Mouse (Mus musculus) limb, embryonic 12.5 days (tissue): Measurements from ENCODE around the gene Zfp786. TPM values are rescaled to one million over a fixed set of nuclear protein-coding genes. Genes with fewer than 3 reads are reported as not detected.
A peak's percentile ranks its signal among the peaks of the same experiment; 100 is the strongest.

ENCODE experiments used
- ATAC-seq: fragments of 200-750 bp; cut with Nextera tagmentation; 2 replicates; pipeline ENCODE4 v1.8.0; 2017; ENCODE audit warnings: low read depth, moderate TSS enrichment; ENCODE audit not compliant: insufficient number of reproducible peaks, insufficient read depth, low FRiP score, low TSS enrichment
- H3K27ac ChIP-seq: fragments of 300-500 bp; sonication (generic); 2 replicates; pipeline ENCODE4 v1.5.1; 2016; ENCODE audit warnings: mild to moderate bottlenecking, moderate library complexity
- H3K27me3 ChIP-seq: fragments of 300-500 bp; sonication (generic); 2 replicates; pipeline ENCODE4 v1.6.1; 2016; ENCODE audit warnings: mild to moderate bottlenecking, moderate library complexity
- H3K36me3 ChIP-seq: fragments of 300-500 bp; sonication (generic); 2 replicates; pipeline ENCODE4 v1.6.1; 2016; ENCODE audit warnings: mild to moderate bottlenecking, moderate library complexity
- H3K4me1 ChIP-seq: fragments of 300-500 bp; sonication (generic); replicated peaks from 2 replicates; pipeline ENCODE4 v1.6.1; 2016
- H3K4me2 ChIP-seq: fragments of 300-500 bp; sonication (generic); 2 replicates; pipeline ENCODE4 v1.6.1; 2016; ENCODE audit warnings: mild to moderate bottlenecking, moderate library complexity
- H3K4me3 ChIP-seq: fragments of 300-500 bp; sonication (generic); replicated peaks from 2 replicates; pipeline ENCODE4 v1.5.1; 2016; ENCODE audit warnings: mild to moderate bottlenecking
- H3K9ac ChIP-seq: fragments of 300-500 bp; sonication (generic); replicated peaks from 2 replicates; pipeline ENCODE4 v1.6.1; 2016; ENCODE audit warnings: mild to moderate bottlenecking, moderate library complexity
- H3K9me3 ChIP-seq: fragments of 300-500 bp; sonication (generic); 2 replicates; pipeline ENCODE4 v1.6.1; 2016; ENCODE audit warnings: mild to moderate bottlenecking, moderate library complexity
- WGBS: fragments of 180-500 bp; shearing (Covaris S2); methylation state at CpG from one replicate; pipeline ENCODE4 v1.1.7; 2016; 5-methylcytosine and 5-hydroxymethylcytosine counted together
- polyA plus RNA-seq: library from polyadenylated mRNA; unstranded; fragments of >200 nt; fragmentation: Nextera tagmentation; extraction: Ambion mirVana; gene quantifications from 2 replicates; pipeline ENCODE4 v1.2.1, GENCODE M21; 2016

The Zfp786 gene
- polyA plus RNA-seq, 1 experiment from 2014 or later, result 7.2 TPM

DNA sequence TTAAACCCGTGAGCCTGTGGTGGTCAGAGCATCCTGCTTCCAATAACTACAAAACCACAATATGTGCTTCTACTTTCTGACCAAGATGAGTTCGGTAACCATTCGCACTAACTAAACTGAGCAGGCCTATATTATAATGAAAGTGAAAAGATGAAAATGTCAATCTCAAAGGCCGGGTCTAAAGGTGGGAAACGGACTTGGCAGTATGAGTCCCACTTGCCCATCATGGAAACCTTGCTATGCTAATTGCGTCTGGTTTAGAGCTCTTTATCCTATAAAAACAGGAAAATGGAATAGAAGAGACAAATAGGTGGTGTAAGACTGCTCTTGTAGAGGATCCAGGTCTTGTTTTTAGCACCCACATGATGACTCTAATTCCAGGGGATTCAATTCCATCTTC, 8.9 kb downstream of the Zfp786 start:
- ATAC-seq, result no peak
- no peak overlapping the region for H3K4me2 ChIP-seq
- no peaks in the 10 kb centered on the region for H3K27me3 ChIP-seq
- peaks cover 68% of the 10 kb centered on the region for H3K36me3 ChIP-seq
- no peaks in the 10 kb centered on the region for H3K9me3 ChIP-seq
- no peak overlapping the region for H3K4me3 ChIP-seq
- H3K4me1 ChIP-seq, result no peaks in the 10 kb centered on the region
- no peak overlapping the region for H3K27ac ChIP-seq
- whole genome bisulfite sequencing, result 91% methylated on average over 6 of the region's 6 CpGs
- H3K9ac ChIP-seq, result no peak overlapping the region

DNA sequence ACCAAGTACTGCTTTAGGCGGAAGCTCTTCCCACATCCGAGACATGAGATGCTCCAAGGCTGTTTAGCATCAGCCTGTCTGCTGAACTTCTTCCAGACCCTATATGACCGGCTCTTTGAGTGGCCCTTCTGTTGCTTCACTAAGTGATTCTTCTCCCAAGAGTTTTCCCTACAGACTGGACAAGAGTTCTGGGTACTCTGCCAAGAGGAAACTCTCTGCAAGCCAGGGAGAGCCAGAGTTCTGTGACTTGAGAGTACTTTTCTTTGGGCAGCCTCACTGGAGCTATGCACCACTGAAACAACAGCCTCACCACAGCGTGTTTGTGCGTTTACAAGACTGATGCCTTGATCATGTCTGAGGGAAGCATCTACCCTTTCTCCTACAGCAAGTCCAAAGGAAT, 9.4 kb downstream of the Zfp786 start:
- 94% methylated on average over 5 of the region's 5 CpGs for WGBS
- Histone ChIP-seq H3K9me3 (no peaks in the 10 kb centered on the region), H3K9ac (no peak overlapping the region), H3K36me3 (peaks cover 67% of the 10 kb centered on the region), H3K27ac (no peak overlapping the region), H3K4me1 (no peaks in the 10 kb centered on the region), H3K4me3 (no peak overlapping the region), H3K4me2 (no peak overlapping the region), H3K27me3 (no peaks in the 10 kb centered on the region)
- ATAC-seq, result no peak

DNA sequence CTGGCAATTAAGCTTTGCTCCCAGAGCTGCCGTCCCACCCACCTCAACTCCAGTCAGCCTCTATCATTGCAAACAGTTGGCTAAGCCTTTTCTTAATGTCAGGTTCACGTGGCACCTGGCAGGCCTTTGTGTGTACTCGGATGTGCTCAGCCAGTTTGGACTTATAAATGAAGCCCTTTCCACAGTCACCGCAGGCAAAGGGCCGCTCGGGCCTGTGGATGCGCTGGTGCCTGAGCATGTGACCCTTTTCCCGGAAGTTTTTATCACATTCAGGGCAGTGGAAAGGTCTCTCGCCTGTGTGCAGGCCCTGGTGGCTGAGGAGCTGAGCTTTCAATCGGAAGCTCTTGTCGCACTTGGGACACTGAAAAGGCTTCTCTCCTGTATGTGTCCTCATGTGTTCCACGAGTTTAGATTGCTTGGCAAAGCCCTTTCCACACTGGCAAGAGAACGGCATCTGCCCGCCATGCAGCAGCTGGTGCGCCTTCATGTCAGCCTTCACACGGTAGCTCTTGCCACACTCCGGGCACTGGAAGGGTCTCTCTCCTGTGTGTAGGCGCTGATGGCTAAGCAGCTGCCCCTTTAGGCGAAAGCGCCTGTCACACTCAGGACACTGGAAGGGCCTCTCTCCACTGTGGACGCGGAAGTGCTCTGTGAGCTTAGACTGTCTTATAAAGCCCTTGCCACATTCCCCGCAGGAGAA, 10.9 kb downstream of the Zfp786 start:
- peaks cover 58% of the 10 kb centered on the region for H3K36me3 ChIP-seq
- no peak for ATAC-seq
- no peak overlapping the region for H3K27ac ChIP-seq
- no peaks in the 10 kb centered on the region for H3K4me1 ChIP-seq
- no peak overlapping the region for H3K4me3 ChIP-seq
- 92% methylated on average over 23 of the region's 23 CpGs for WGBS
- H3K9ac ChIP-seq, result no peak overlapping the region
- no peak overlapping the region for H3K4me2 ChIP-seq
- no peaks in the 10 kb centered on the region for H3K9me3 ChIP-seq
- H3K27me3 ChIP-seq, result no peaks in the 10 kb centered on the region

DNA sequence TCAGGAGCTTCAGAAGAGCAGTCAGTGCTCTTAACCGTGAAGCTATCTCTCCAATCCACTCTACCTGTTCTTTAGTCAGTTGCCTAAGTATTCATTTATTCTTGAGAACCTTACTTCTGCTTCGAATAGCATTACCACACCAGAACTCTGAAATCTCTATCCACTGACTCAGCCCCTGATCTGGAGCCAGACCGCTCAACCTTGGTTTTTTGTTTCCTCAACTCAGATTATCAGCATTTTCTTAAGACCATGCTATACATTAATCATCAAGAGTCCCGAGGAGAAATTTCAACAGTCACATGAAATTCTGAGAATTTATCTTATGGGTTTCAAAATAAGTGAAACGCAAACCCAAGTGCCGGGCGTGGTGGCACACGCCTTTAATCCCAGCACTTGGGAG, 11.9 kb downstream of the Zfp786 start:
- H3K9me3 ChIP-seq, result no peaks in the 10 kb centered on the region
- WGBS, result 92% methylated on average over 8 of the region's 8 CpGs
- H3K4me2 ChIP-seq, result no peak overlapping the region
- ATAC-seq, result no peak
- H3K36me3 ChIP-seq, result peaks cover 48% of the 10 kb centered on the region
- no peaks in the 10 kb centered on the region for H3K27me3 ChIP-seq
- peaks cover 4% of the 10 kb centered on the region; the same call in 1 of the 2 replicates for H3K4me1 ChIP-seq
- no peak overlapping the region for H3K9ac ChIP-seq
- no peak overlapping the region for H3K27ac ChIP-seq
- no peak overlapping the region for H3K4me3 ChIP-seq

DNA sequence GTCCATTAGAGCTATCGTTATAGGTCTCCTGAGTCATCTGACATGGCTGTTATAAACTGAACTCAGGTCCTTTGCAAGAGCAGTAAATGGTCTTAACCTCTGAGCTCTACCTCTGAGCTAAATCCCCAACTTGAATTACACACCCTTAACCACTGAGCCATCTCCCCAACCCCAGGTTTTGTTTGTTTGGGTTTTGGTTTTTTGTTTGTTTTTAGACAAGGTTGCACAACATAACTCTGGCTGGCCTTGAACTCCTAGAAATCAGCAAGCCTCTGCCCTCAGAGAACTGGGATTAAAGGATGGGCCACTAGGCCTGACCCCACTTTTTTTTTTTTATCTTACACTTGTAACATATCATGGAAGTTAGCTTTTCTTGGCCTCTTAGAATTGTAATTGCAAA, 14.5 kb downstream of the Zfp786 start:
- ATAC-seq, result no peak
- H3K36me3 ChIP-seq, result peaks cover 31% of the 10 kb centered on the region
- H3K4me2 ChIP-seq, result no peak overlapping the region
- H3K27ac ChIP-seq, result no peak overlapping the region
- peaks cover 13% of the 10 kb centered on the region for H3K4me1 ChIP-seq
- WGBS, result 85% methylated on average over 1 of the region's 1 CpGs
- no peak overlapping the region for H3K4me3 ChIP-seq
- H3K9ac ChIP-seq, result no peak overlapping the region
- H3K27me3 ChIP-seq, result no peaks in the 10 kb centered on the region
- no peaks in the 10 kb centered on the region for H3K9me3 ChIP-seq

DNA sequence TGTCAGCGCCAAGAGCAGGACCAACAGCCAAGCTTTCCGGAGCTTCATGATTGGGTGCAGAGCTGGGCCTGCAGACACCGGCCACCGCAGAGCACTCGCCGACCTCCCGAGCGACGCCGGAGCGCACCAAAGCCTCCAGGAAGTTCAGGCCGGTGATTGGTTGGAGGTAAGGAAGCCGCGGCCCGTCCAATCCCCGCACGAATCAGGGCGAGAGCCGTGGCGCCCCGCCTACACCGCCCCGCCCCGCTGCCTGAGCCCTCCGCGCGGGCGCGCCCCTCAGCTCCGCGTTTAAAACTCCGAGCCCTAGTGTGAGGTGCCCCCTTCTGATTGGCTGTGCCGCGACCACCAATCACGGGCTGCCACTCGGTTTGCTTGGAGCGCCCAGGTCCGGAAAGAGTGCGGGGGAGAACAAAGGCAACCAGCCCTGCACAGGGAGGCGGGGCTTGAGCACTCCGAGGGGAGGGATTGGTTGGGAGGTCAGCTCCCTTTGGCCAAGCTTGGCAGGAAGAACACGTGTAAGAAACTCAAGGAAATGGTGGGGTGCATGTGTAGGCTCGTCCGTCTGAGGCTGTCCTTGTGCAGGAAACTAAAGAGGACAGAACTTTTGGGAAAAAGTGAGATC, 17.3 kb downstream of the Zfp786 start, which contains the start of gene Pdia4:
Gene Pdia4, minus strand, starts transcription at position 174 of the 622 bp plus-strand sequence.
- Histone ChIP-seq H3K9ac (peak within 1 kb of the TSS; percentile 89), H3K36me3 (peaks cover 13% of the 10 kb centered on the region), H3K9me3 (no peaks in the 10 kb centered on the region), H3K4me1 (peaks cover 30% of the 10 kb centered on the region), H3K4me2 (peak within 1 kb of the TSS; percentile 89), H3K27ac (peak within 1 kb of the TSS; percentile 98), H3K4me3 (peak within 1 kb of the TSS; percentile 71), H3K27me3 (no peaks in the 10 kb centered on the region)
- peak; percentile 100 for ATAC-seq
- under 1% methylated on average over 44 of the region's 44 CpGs for WGBS

DNA sequence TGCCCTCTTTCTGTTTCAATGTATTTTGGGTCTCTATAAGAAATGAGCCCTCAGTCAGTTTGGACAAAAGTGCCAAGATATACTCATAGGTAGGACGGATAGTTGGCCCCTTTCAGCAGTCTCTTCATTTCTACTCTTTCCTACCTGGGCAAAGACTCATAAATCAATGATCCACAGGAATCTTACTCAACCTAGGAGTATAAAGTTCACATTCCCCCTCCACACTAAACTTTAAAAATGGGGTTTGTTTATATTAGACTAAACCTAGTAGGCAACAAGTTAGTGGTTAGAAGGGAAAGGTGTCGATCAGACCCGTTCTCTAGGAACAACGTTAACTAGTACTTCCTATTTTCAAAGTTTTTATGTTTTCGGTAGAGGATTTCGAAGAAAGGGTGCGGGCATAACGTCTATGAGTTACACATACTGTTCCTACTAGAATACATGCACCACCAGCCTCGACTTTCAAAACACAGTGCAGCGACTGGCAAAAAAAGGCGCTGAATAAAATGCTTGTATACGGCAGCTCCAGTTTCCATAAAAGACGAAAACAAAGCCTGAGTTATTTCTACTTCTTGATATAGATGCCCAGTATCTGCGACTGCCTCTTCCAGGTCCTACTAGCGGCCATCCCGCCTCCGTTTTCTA, 18.3 kb downstream of the Zfp786 start:
- peak overlapping the region; percentile 89 for H3K9ac ChIP-seq
- peak overlapping the region; percentile 89 for H3K4me2 ChIP-seq
- peak overlapping the region; percentile 71 for H3K4me3 ChIP-seq
- peaks cover 30% of the 10 kb centered on the region for H3K4me1 ChIP-seq
- under 1% methylated on average over 17 of the region's 17 CpGs for WGBS
- H3K9me3 ChIP-seq, result no peaks in the 10 kb centered on the region
- peaks cover 16% of the 10 kb centered on the region for H3K36me3 ChIP-seq
- peak overlapping the region; percentile 98 for H3K27ac ChIP-seq
- ATAC-seq, result no peak
- no peaks in the 10 kb centered on the region for H3K27me3 ChIP-seq

DNA sequence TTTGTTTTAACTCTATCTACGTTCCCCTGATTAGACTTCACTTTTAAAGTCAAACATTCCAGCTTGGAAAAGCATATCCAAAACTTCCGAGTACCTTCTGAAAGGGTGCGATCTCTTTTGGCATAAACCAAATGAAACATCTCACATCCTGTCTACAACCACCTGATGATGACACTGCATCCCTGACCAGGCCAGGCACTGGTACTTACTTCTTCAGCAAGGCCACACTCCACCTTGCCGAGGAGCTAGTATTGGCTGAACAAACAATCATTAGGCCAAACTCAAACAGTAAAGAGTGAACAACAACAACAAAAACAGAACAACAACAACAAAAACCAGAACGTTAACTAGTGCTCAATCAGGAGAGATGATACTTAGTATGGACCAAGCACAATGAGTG, 19.3 kb downstream of the Zfp786 start:
- Histone ChIP-seq H3K4me1 (peaks cover 30% of the 10 kb centered on the region), H3K4me2 (peak overlapping the region; percentile 89), H3K27ac (no peak overlapping the region), H3K9ac (peak overlapping the region; percentile 89), H3K9me3 (no peaks in the 10 kb centered on the region), H3K4me3 (peak overlapping the region; percentile 71), H3K36me3 (peaks cover 22% of the 10 kb centered on the region), H3K27me3 (no peaks in the 10 kb centered on the region)
- no peak for ATAC-seq
- 58% methylated on average over 5 of the region's 5 CpGs for WGBS

DNA sequence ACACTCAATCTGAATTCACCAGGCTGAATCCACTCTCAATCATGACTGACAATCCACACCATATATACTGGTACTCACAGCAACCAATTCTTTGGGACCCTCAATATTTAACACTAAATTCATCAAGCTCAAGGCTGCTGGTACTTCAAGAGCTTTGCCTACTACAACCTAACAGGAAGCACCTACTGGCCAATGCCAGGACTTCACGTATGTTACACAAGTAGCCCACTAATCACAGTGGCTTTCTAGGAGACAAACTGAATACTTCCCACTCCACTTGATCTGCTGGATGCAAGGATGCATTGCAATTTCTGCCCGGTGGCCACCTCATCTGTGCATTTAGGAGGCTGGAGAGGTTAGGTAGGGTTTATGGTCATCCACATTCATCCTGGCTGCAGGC, 20.5 kb downstream of the Zfp786 start:
- 84% methylated on average over 2 of the region's 2 CpGs for WGBS

DNA sequence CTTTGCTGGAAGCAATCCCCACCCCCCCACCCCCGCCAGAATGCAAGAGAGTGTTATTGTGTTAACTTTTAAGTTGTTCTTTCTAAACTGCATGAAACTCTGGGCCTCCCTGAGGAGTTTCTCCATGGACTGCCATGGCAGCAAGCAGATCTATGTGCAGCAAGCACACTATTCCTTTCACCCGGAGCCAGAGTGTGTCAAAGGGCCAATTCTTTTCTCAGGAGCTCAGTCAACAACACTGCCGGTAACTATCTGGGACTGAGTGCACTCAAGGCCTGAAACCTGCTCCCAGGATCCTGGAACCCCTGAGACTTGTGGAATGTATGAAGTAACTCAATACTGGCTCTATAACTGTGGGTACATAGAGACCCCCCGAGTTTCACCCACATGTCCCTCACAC, 21.6 kb downstream of the Zfp786 start:
- ATAC-seq, result no peak
- Histone ChIP-seq H3K4me2 (no peak overlapping the region), H3K9ac (no peak overlapping the region), H3K36me3 (peaks cover 45% of the 10 kb centered on the region), H3K4me1 (peaks cover 26% of the 10 kb centered on the region), H3K27ac (no peak overlapping the region), H3K9me3 (no peaks in the 10 kb centered on the region), H3K4me3 (no peak overlapping the region), H3K27me3 (no peaks in the 10 kb centered on the region)
- WGBS, result 83% methylated on average over 4 of the region's 4 CpGs

More for the DNA sequence above, 20.5 kb downstream of the Zfp786 start:
- H3K4me3 ChIP-seq, result no peak overlapping the region
- peaks cover 30% of the 10 kb centered on the region for H3K4me1 ChIP-seq
- no peaks in the 10 kb centered on the region for H3K27me3 ChIP-seq
- H3K9me3 ChIP-seq, result no peaks in the 10 kb centered on the region
- H3K4me2 ChIP-seq, result peak overlapping the region; percentile 89
- H3K9ac ChIP-seq, result 0 out of 2 replicates have a peak overlapping the region, but pooled peaks have one; percentile 23
- no peak overlapping the region; the same call in 1 of the 2 replicates for H3K27ac ChIP-seq
- ATAC-seq, result no peak
- H3K36me3 ChIP-seq, result peaks cover 33% of the 10 kb centered on the region

DNA sequence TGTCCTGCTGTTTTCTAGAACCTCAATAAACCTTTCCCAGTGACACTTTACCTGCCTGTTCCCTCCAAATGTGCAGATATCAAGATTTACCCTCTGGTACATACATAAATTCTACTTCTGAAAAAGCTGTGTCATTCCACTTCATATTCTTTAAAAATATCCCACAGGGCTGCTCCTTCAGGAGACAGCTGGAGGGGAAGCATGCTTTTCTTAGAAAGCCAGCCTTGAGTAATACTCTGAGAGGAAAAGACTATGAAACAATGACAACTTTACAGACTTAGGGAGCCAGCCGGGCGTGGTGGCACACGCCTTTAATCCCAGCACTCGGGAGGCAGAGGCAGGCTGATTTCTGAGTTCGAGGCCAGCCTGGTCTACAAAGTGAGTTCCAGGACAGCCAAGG, 22.1 kb downstream of the Zfp786 start:
- Histone ChIP-seq H3K27ac (no peak overlapping the region), H3K36me3 (peaks cover 50% of the 10 kb centered on the region), H3K4me1 (peaks cover 26% of the 10 kb centered on the region), H3K4me2 (no peak overlapping the region), H3K27me3 (no peaks in the 10 kb centered on the region), H3K9me3 (no peaks in the 10 kb centered on the region), H3K4me3 (no peak overlapping the region), H3K9ac (no peak overlapping the region)
- WGBS, result 91% methylated on average over 5 of the region's 5 CpGs
- no peak for ATAC-seq
